Mouse (Mus musculus) kidney, postnatal 0 days (tissue): ENCODE results near the gene Olfr725. TPM values are rescaled to one million over a fixed set of nuclear protein-coding genes. Genes with fewer than 3 reads are reported as not detected.
A peak's percentile ranks its signal among the peaks of the same experiment; 100 is the strongest.

Experiments used
- ATAC-seq: fragments of 200-750 bp; cut with Nextera tagmentation; replicated peaks from 2 replicates; pipeline ENCODE4 v1.8.0; 2017; ENCODE audit warnings: low read depth, moderate number of reproducible peaks, moderate TSS enrichment, moderate library complexity; ENCODE audit not compliant: low FRiP score
- DNase-seq: peaks from one replicate; pipeline ENCODE4 v3.0.0-alpha.2; 2016; ENCODE audit warnings: low spot score
- H3K27ac ChIP-seq: fragments of 300-500 bp; sonication (generic); 2 replicates; pipeline ENCODE4 v1.5.1; 2014; ENCODE audit warnings: mild to moderate bottlenecking
- H3K27me3 ChIP-seq: fragments of 300-500 bp; sonication (generic); 2 replicates; pipeline ENCODE4 v1.6.1; 2014; ENCODE audit warnings: low read length, mixed read lengths; ENCODE audit not compliant: insufficient read depth
- H3K36me3 ChIP-seq: fragments of 300-500 bp; sonication (generic); 2 replicates; pipeline ENCODE4 v1.6.1; 2014; ENCODE audit warnings: low read length, mixed read lengths; ENCODE audit not compliant: insufficient read depth
- H3K4me1 ChIP-seq: fragments of 300-500 bp; sonication (generic); replicated peaks from 2 replicates; pipeline ENCODE4 v1.6.1; 2014; ENCODE audit warnings: antibody characterized with exemption, low read length, mixed read lengths; ENCODE audit not compliant: insufficient read depth
- H3K4me2 ChIP-seq: fragments of 300-500 bp; sonication (generic); 2 replicates; pipeline ENCODE4 v1.6.1; 2014; ENCODE audit warnings: mild to moderate bottlenecking, low read length, moderate library complexity, mixed read lengths
- H3K4me3 ChIP-seq: fragments of 300-500 bp; sonication (generic); replicated peaks from 2 replicates; pipeline ENCODE4 v1.5.1; 2014; ENCODE audit warnings: low read depth, low read length
- H3K9ac ChIP-seq: fragments of 300-500 bp; sonication (generic); 2 replicates; pipeline ENCODE4 v1.6.1; 2014; ENCODE audit warnings: low read depth, low read length
- H3K9me3 ChIP-seq: fragments of 300-500 bp; sonication (generic); replicated peaks from 2 replicates; pipeline ENCODE4 v1.6.1; 2016; ENCODE audit warnings: low read length, inconsistent platforms, mixed read lengths
- CTCF ChIP-seq: IDR thresholded peaks from 2 replicates; pipeline ENCODE4 v1.5.1; 2016; ENCODE audit warnings: antibody characterized with exemption, low read depth, mild to moderate bottlenecking, moderate library complexity
- WGBS: fragments of 180-500 bp; shearing (Covaris S2); extraction: QIAGEN DNeasy Blood & Tissue Kit; methylation state at CpG from one replicate; pipeline ENCODE4 v1.1.7; 2014; 5-methylcytosine and 5-hydroxymethylcytosine counted together
- polyA plus RNA-seq: library from polyadenylated mRNA; unstranded; fragments of >200 nt; fragmentation: Nextera tagmentation; extraction: Ambion mirVana; gene quantifications from 2 replicates; pipeline ENCODE4 v1.2.1, GENCODE M21; 2015

The Olfr725 gene
- polyA plus RNA-seq, result not detected in 2 replicates

DNA sequence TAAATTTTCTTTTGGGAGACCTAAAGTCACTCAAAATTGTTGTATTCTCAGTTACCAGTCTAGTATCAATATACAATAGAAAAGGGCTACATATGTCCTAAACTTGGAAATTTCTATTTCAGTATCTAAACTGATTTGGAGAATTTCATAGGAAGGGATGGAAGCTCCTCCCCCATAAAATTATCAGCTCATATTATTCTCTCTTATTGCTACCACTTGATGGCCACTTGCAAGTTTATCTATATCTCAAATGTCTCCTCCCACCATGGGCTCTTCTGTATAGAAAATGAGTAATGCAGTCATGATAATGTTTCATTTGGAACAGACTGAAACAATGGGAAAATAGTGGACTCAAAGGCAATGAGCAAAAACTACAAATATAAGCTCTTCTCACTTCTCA lies at the start of gene Olfr725:
Olfr725 (minus strand) TSS at position 101 of the 400 bp plus-strand sequence.
- Histone ChIP-seq H3K4me1 (no peaks in the 10 kb centered on the region), H3K9me3 (no peaks in the 10 kb centered on the region), H3K4me2 (no peak within 1 kb of the TSS), H3K9ac (no peak within 1 kb of the TSS), H3K27ac (no peak within 1 kb of the TSS), H3K36me3 (no peaks in the 10 kb centered on the region), H3K27me3 (no peaks in the 10 kb centered on the region), H3K4me3 (no peak within 1 kb of the TSS)
- DNase-seq (no peak), ATAC-seq (no peak)
- no peak for TF ChIP-seq CTCF

DNA sequence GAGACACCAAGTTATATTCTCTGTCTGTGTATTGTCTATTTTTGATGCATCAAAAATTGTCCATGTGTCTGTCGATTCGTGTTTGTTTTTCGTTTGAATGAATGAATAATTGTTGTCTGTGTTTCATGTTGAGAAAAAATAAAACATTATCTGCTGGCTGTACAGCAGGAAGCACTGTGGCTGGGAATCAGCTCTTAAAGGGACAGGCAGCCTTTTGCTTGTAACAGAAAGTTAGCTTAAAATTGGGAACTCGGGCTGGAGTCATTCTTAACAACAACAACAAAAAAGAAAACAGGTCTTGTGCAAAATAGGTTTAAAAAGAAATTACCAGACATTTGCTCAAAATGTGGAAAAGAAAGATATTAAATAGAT lies 22.5 kb upstream of the Olfr725 start:
- no peak for DNase-seq
- Histone ChIP-seq H3K9ac (no peak overlapping the region), H3K27ac (no peak overlapping the region), H3K4me3 (peak overlapping the region; percentile 58), H3K4me1 (no peaks in the 10 kb centered on the region), H3K27me3 (no peaks in the 10 kb centered on the region), H3K4me2 (peak overlapping the region; percentile 96), H3K36me3 (no peaks in the 10 kb centered on the region), H3K9me3 (no peaks in the 10 kb centered on the region)
- peak; percentile 14; the same call in 1 of the 2 replicates for ATAC-seq
- no peak for TF ChIP-seq CTCF
- 2% methylated on average over 4 of the region's 4 CpGs for WGBS

DNA sequence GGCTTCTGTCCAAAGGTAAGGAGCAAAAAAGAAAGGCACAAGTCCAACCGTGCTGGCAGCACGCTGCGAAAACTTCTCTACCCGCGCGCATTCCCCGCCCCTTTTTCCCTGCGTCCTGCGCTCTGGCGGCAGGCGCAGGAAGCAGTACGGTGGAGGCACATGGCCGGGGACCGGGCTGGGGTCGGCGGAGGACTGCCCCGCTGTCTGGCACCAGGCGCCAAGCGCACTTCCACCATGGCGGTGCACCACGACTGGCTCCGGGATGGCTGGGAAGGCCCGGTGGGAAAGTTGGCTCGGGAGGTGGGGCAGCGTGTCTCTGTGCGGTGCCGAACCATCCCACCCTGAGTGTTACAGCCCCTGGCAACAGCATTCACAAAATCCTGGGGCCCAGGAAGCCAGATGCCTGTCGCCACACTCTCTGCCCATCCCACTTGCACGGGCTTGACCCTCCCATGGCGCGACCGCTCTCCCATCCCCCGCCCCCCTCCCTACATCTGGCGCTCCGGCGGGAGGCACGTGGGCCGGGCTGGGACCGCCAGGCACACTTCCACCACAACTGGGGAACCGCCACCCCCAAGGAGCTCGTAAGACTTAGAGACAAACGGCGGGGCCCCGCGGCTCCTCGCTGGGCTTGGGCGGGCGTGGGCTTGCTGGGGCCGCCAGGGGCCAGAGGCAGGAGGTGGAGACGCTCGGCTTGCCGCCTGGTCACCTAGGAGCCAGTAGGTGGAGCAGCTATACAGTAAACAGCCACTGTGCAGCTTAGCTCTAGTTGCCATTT lies 22.0 kb upstream of the Olfr725 start:
- H3K4me3 ChIP-seq, result peak overlapping the region; percentile 58
- H3K4me2 ChIP-seq, result peak overlapping the region; percentile 96
- WGBS, result 4% methylated on average over 52 of the region's 52 CpGs
- no peaks in the 10 kb centered on the region for H3K27me3 ChIP-seq
- DNase-seq (peak; percentile 87), ATAC-seq (peak; percentile 96)
- H3K9me3 ChIP-seq, result no peaks in the 10 kb centered on the region
- H3K9ac ChIP-seq, result peak overlapping the region; percentile 53
- H3K27ac ChIP-seq, result peak overlapping the region; percentile 71; the same call in 1 of the 2 replicates
- TF ChIP-seq CTCF, result peak; percentile 70; the same call in 1 of the 2 replicates
- H3K36me3 ChIP-seq, result no peaks in the 10 kb centered on the region
- no peaks in the 10 kb centered on the region for H3K4me1 ChIP-seq

DNA sequence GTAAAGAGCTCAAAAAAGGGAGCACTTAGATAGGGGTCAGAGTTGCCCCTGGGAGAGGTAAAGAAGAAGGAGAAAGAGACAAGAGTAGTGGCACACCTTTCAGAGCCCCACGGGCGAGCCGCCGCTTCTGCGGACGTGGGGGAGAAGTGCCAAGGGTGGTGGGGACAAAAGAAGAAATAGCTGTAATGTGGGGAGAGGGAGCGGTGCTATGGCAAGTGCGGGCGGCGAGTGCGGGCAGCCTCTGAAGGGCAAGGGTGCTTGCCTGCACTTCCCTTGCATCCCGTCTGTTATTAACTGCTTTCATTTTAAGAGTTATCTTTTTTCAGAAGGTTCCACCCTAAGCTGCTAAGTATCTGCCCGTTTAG lies 21.4 kb upstream of the Olfr725 start:
- H3K27me3 ChIP-seq, result no peaks in the 10 kb centered on the region
- WGBS, result 2% methylated on average over 13 of the region's 13 CpGs
- H3K4me3 ChIP-seq, result peak overlapping the region; percentile 58
- H3K36me3 ChIP-seq, result no peaks in the 10 kb centered on the region
- H3K9ac ChIP-seq, result peak overlapping the region; percentile 53
- DNase-seq, result no peak
- H3K27ac ChIP-seq, result 0 out of 2 replicates have a peak overlapping the region, but pooled peaks have one; percentile 71
- ATAC-seq, result 0 out of 2 replicates have a peak, but pooled peaks have one; percentile 13
- TF ChIP-seq CTCF, result no peak
- H3K4me2 ChIP-seq, result peak overlapping the region; percentile 96
- no peaks in the 10 kb centered on the region for H3K9me3 ChIP-seq
- H3K4me1 ChIP-seq, result no peaks in the 10 kb centered on the region

DNA sequence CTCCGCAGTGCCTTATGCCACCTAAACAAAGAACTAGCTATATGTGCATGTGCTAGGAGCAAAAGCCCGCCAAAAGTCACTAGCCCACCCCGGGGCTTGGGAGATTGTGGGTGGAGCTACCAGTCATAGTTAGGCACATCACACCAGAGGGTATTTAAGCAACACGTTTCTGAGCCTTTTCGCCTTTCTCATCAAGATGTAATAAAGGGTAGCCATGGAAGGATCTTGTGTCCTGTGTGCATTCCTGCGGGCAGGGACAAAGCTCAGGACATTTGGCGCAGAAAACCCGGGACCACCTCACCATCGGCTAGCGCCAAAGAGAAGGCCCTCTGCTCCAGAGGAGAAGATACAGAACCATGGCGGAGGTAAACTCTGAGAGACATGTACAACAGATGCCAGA lies 21.0 kb upstream of the Olfr725 start:
- H3K27me3 ChIP-seq, result no peaks in the 10 kb centered on the region
- no peak for DNase-seq
- no peak overlapping the region for H3K27ac ChIP-seq
- H3K9ac ChIP-seq, result no peak overlapping the region; the same call in 1 of the 2 replicates
- no peak for TF ChIP-seq CTCF
- no peak for ATAC-seq
- H3K4me2 ChIP-seq, result peak overlapping the region; percentile 96
- H3K36me3 ChIP-seq, result no peaks in the 10 kb centered on the region
- H3K9me3 ChIP-seq, result no peaks in the 10 kb centered on the region
- H3K4me3 ChIP-seq, result peak overlapping the region; percentile 58
- WGBS, result 13% methylated on average over 11 of the region's 11 CpGs
- H3K4me1 ChIP-seq, result no peaks in the 10 kb centered on the region

DNA sequence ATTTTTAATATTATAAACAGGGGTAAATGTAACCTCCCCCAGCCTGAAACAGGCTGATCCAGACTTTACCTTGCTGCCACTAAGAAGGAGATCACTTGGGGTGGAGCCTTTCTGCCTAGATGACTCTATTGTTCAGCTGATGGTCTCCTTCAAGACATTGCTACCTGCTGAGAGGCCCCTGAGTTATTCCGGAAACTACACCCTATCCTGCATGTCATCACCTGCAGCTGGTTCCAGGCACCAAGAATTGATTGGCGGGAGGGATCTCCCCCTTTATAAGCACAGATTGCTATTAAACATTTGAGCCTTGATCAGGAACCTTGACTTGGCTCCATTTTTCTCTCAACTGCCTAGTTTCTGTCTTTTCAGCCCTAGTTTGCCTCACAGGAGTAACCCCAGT lies 8.1 kb downstream of the Olfr725 start:
- H3K27me3 ChIP-seq, result no peaks in the 10 kb centered on the region
- WGBS, result 91% methylated on average over 2 of the region's 2 CpGs
- 0 out of 2 replicates have a peak, but pooled peaks cover 3% of the 10 kb centered on the region for H3K9me3 ChIP-seq
- no peak overlapping the region for H3K4me2 ChIP-seq
- DNase-seq (no peak), ATAC-seq (no peak)
- no peak overlapping the region for H3K27ac ChIP-seq
- H3K36me3 ChIP-seq, result no peaks in the 10 kb centered on the region
- H3K4me3 ChIP-seq, result no peak overlapping the region
- no peak overlapping the region for H3K9ac ChIP-seq
- no peak for TF ChIP-seq CTCF
- no peaks in the 10 kb centered on the region for H3K4me1 ChIP-seq

DNA sequence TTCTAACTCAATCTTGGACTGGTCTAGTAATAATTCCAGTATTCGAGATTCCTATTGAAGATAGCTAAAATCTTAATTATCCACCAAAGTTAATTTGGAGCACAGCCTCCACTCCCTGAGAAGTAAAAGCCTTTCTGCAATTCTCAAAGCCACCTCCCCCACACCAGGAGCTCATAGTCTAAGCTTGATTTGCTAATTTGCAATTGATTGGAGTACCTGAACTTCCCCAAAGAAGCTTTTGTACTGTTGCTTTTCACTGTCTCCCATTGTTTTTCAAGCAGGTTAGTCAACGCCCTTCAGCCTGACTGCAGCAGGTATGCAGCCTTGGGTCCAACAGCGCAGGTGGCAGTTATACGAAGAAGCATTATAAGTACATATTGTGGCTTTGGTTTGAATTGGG lies 8.8 kb downstream of the Olfr725 start:
- H3K36me3 ChIP-seq, result no peaks in the 10 kb centered on the region
- 84% methylated on average over 4 of the region's 4 CpGs for WGBS
- no peaks in the 10 kb centered on the region for H3K27me3 ChIP-seq
- DNase-seq (no peak), ATAC-seq (no peak)
- H3K4me3 ChIP-seq, result no peak overlapping the region
- TF ChIP-seq CTCF, result no peak
- H3K4me1 ChIP-seq, result no peaks in the 10 kb centered on the region
- H3K27ac ChIP-seq, result no peak overlapping the region
- H3K9me3 ChIP-seq, result 0 out of 2 replicates have a peak, but pooled peaks cover 3% of the 10 kb centered on the region
- H3K4me2 ChIP-seq, result no peak overlapping the region
- no peak overlapping the region for H3K9ac ChIP-seq
